Mouse (Mus musculus) megakaryocyte, embryonic 14.5 days (primary cell): ENCODE results near the gene Rnf111.

Source experiments
- FLI1 ChIP-seq: IDR thresholded peaks from 2 replicates; pipeline ENCODE4 v1.6.1; 2012; ENCODE audit warnings: low read length, inconsistent platforms, mixed read lengths
- GATA1 ChIP-seq: IDR thresholded peaks from 3 replicates; pipeline ENCODE4 v1.6.1; 2012; ENCODE audit warnings: mixed read lengths, low read length, inconsistent platforms, borderline replicate concordance

DNA sequence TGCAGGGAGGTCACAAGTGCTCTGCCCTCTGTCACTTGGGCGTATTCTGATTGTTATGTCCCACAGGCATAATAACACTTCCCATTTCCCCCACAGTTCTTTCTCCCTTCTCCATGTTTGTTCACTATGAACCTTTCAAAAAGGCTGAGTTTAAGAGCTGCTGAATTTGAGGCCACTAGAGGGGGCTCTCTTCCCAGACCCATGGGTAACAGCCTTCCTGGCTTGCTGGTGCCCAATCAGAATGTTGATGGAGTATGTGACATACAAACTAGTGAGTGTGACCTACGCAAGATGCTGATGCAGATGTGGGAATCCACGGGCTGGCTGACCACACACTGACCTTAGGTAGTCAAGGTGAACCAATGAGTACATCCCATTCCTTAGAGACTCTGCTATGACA is 94.7 kb downstream of the Rnf111 start:
- TF ChIP-seq GATA1 = no peak
- TF ChIP-seq FLI1 = no peak
